Mouse (Mus musculus): Measurements from ENCODE around the gene Gjc1. TPM values are rescaled to one million over a fixed set of nuclear protein-coding genes. Genes with fewer than 3 reads are reported as not detected.

The Gjc1 gene
- polyA plus RNA-seq, 1 experiment from 2014 or later = 54.5 TPM

GRCm38 (mm10) chr11:102819783-102820385, 384 bp upstream of the Gjc1 start:
- peak overlapping the region; percentile 97 for H3K9ac ChIP-seq (replicated peaks; ENCODE audit: low read length)
- ATAC-seq (ENCODE audit: low FRiP score, low TSS enrichment) = 0 out of 2 replicates have a peak, but pooled peaks have one; percentile 65
- WGBS = 3% methylated on average over 14 of the region's 14 CpGs

GRCm38 (mm10) chr11:102818121-102819020, 1.1 kb downstream of the Gjc1 start:
- Histone ChIP-seq H3K27ac (ENCODE audit: low read length) (peak overlapping the region; percentile 99), H3K9me3 (ENCODE audit: low read length) (no peaks in the 10 kb centered on the region), H3K36me3 (ENCODE audit: insufficient read depth, low read length) (no peaks in the 10 kb centered on the region), H3K9ac (replicated peaks; ENCODE audit: low read length) (peak overlapping the region; percentile 97), H3K4me2 (replicated peaks; ENCODE audit: low read depth, low read length) (peak overlapping the region; percentile 88), H3K27me3 (ENCODE audit: insufficient read depth, low read length) (no peaks in the 10 kb centered on the region), H3K4me3 (ENCODE audit: low read length) (peak overlapping the region; percentile 90), H3K4me1 (ENCODE audit: insufficient read depth, low read length) (peaks cover 28% of the 10 kb centered on the region)
- ATAC-seq (ENCODE audit: low FRiP score, low TSS enrichment) = peak; percentile 58
- under 1% methylated on average over 54 of the region's 92 CpGs for WGBS

More at GRCm38 (mm10) chr11:102819783-102820385, 384 bp upstream of the Gjc1 start:
- H3K4me3 ChIP-seq (ENCODE audit: low read length) = peak overlapping the region; percentile 90
- peaks cover 25% of the 10 kb centered on the region for H3K4me1 ChIP-seq (ENCODE audit: insufficient read depth, low read length)
- peak overlapping the region; percentile 99 for H3K27ac ChIP-seq (ENCODE audit: low read length)
- H3K27me3 ChIP-seq (ENCODE audit: insufficient read depth, low read length) = no peaks in the 10 kb centered on the region
- H3K9me3 ChIP-seq (ENCODE audit: low read length) = no peaks in the 10 kb centered on the region
- H3K36me3 ChIP-seq (ENCODE audit: insufficient read depth, low read length) = no peaks in the 10 kb centered on the region
- H3K4me2 ChIP-seq (replicated peaks; ENCODE audit: low read depth, low read length) = peak overlapping the region; percentile 88

GRCm38 (mm10) chr11:102814881-102815280, 4.6 kb downstream of the Gjc1 start:
- H3K4me3 ChIP-seq (ENCODE audit: low read length) = no peak overlapping the region
- H3K4me1 ChIP-seq (ENCODE audit: insufficient read depth, low read length) = peaks cover 31% of the 10 kb centered on the region
- H3K27me3 ChIP-seq (ENCODE audit: insufficient read depth, low read length) = no peaks in the 10 kb centered on the region
- H3K9me3 ChIP-seq (ENCODE audit: low read length) = no peaks in the 10 kb centered on the region
- no peak overlapping the region for H3K27ac ChIP-seq (ENCODE audit: low read length)
- H3K4me2 ChIP-seq (replicated peaks; ENCODE audit: low read depth, low read length) = no peak overlapping the region
- H3K36me3 ChIP-seq (ENCODE audit: insufficient read depth, low read length) = no peaks in the 10 kb centered on the region
- no peak for ATAC-seq (ENCODE audit: low FRiP score, low TSS enrichment)
- H3K9ac ChIP-seq (replicated peaks; ENCODE audit: low read length) = no peak overlapping the region

GRCm38 (mm10) chr11:102810721-102811485, 8.6 kb downstream of the Gjc1 start:
- Histone ChIP-seq H3K4me3 (ENCODE audit: low read length) (no peak overlapping the region), H3K27me3 (ENCODE audit: insufficient read depth, low read length) (no peaks in the 10 kb centered on the region), H3K4me2 (replicated peaks; ENCODE audit: low read depth, low read length) (no peak overlapping the region), H3K9ac (replicated peaks; ENCODE audit: low read length) (no peak overlapping the region), H3K4me1 (ENCODE audit: insufficient read depth, low read length) (peaks cover 20% of the 10 kb centered on the region), H3K36me3 (ENCODE audit: insufficient read depth, low read length) (no peaks in the 10 kb centered on the region), H3K27ac (ENCODE audit: low read length) (no peak overlapping the region), H3K9me3 (ENCODE audit: low read length) (no peaks in the 10 kb centered on the region)
- no peak for ATAC-seq (ENCODE audit: low FRiP score, low TSS enrichment)
- WGBS = 47% methylated on average over 4 of the region's 4 CpGs

- no peak for ATAC-seq (ENCODE audit: low FRiP score, low TSS enrichment)
- no peak overlapping the region for H3K4me3 ChIP-seq (ENCODE audit: low read length)
Observed at GRCm38 (mm10) chr11:102808246-102808645, 11.3 kb downstream of the Gjc1 start.

GRCm38 (mm10) chr11:102803453-102803852, 16.0 kb downstream of the Gjc1 start:
- Histone ChIP-seq H3K9me3 (ENCODE audit: low read length) (no peaks in the 10 kb centered on the region; the same call in 1 of the 2 replicates), H3K4me3 (ENCODE audit: low read length) (no peak overlapping the region), H3K27ac (ENCODE audit: low read length) (no peak overlapping the region), H3K4me1 (ENCODE audit: insufficient read depth, low read length) (peaks cover under 1% of the 10 kb centered on the region; the same call in 1 of the 2 replicates), H3K4me2 (replicated peaks; ENCODE audit: low read depth, low read length) (no peak overlapping the region), H3K36me3 (ENCODE audit: insufficient read depth, low read length) (peaks cover 37% of the 10 kb centered on the region), H3K9ac (replicated peaks; ENCODE audit: low read length) (no peak overlapping the region), H3K27me3 (ENCODE audit: insufficient read depth, low read length) (no peaks in the 10 kb centered on the region)
- WGBS = 43% methylated on average over 5 of the region's 5 CpGs
- no peak for ATAC-seq (ENCODE audit: low FRiP score, low TSS enrichment)

More at GRCm38 (mm10) chr11:102808246-102808645, 11.3 kb downstream of the Gjc1 start:
- peaks cover 14% of the 10 kb centered on the region for H3K4me1 ChIP-seq (ENCODE audit: insufficient read depth, low read length)
- H3K9ac ChIP-seq (replicated peaks; ENCODE audit: low read length) = no peak overlapping the region
- H3K27ac ChIP-seq (ENCODE audit: low read length) = no peak overlapping the region
- WGBS = 80% methylated on average over 5 of the region's 5 CpGs
- H3K36me3 ChIP-seq (ENCODE audit: insufficient read depth, low read length) = peaks cover 9% of the 10 kb centered on the region
- H3K27me3 ChIP-seq (ENCODE audit: insufficient read depth, low read length) = no peaks in the 10 kb centered on the region
- H3K9me3 ChIP-seq (ENCODE audit: low read length) = no peaks in the 10 kb centered on the region; the same call in 1 of the 2 replicates
- no peak overlapping the region for H3K4me2 ChIP-seq (replicated peaks; ENCODE audit: low read depth, low read length)

DNA sequence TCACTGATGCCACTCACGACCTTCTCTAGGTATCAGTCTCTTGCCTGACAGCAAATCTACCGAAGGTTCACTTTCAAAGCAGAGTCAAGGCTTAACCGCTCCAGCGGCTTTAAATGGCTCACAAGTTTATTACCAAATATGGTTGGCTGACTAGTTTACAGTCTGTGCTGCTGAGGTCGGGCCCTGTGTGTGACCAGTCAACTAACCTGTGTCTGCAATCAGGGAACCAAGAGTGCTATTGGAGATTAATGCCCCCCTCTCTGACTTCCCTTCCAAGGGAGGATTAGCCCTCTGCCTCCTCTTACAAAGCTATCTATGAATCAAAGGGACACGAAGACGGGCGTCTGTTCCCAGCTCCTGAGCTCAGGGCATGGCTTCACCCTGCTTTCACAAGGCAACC, 25.3 kb downstream of the Gjc1 start:
- no peak overlapping the region for H3K4me3 ChIP-seq (ENCODE audit: low read length)
- no peaks in the 10 kb centered on the region for H3K27me3 ChIP-seq (ENCODE audit: insufficient read depth, low read length)
- no peak overlapping the region for H3K4me2 ChIP-seq (replicated peaks; ENCODE audit: low read depth, low read length)
- H3K9me3 ChIP-seq (ENCODE audit: low read length) = no peaks in the 10 kb centered on the region
- H3K4me1 ChIP-seq (ENCODE audit: insufficient read depth, low read length) = peaks cover 33% of the 10 kb centered on the region
- peak; percentile 55; the same call in 1 of the 2 replicates for ATAC-seq (ENCODE audit: low FRiP score, low TSS enrichment)
- peaks cover 12% of the 10 kb centered on the region; the same call in 1 of the 2 replicates for H3K36me3 ChIP-seq (ENCODE audit: insufficient read depth, low read length)
- H3K27ac ChIP-seq (ENCODE audit: low read length) = 0 out of 2 replicates have a peak overlapping the region, but pooled peaks have one; percentile 35
- H3K9ac ChIP-seq (replicated peaks; ENCODE audit: low read length) = no peak overlapping the region
- WGBS = 12% methylated on average over 8 of the region's 8 CpGs

- WGBS = 17% methylated on average over 14 of the region's 14 CpGs
- H3K27me3 ChIP-seq (ENCODE audit: insufficient read depth, low read length) = no peaks in the 10 kb centered on the region
- peaks cover 6% of the 10 kb centered on the region; the same call in 1 of the 2 replicates for H3K36me3 ChIP-seq (ENCODE audit: insufficient read depth, low read length)
- no peak for ATAC-seq (ENCODE audit: low FRiP score, low TSS enrichment)
- H3K27ac ChIP-seq (ENCODE audit: low read length) = peak overlapping the region; percentile 5
- no peak overlapping the region for H3K4me2 ChIP-seq (replicated peaks; ENCODE audit: low read depth, low read length)
- H3K4me1 ChIP-seq (ENCODE audit: insufficient read depth, low read length) = peaks cover 33% of the 10 kb centered on the region
- H3K9ac ChIP-seq (replicated peaks; ENCODE audit: low read length) = 0 out of 2 replicates have a peak overlapping the region, but pooled peaks have one; percentile 0
- H3K4me3 ChIP-seq (ENCODE audit: low read length) = no peak overlapping the region
- H3K9me3 ChIP-seq (ENCODE audit: low read length) = no peaks in the 10 kb centered on the region
Observed at GRCm38 (mm10) chr11:102791682-102792445, 27.6 kb downstream of the Gjc1 start.

DNA sequence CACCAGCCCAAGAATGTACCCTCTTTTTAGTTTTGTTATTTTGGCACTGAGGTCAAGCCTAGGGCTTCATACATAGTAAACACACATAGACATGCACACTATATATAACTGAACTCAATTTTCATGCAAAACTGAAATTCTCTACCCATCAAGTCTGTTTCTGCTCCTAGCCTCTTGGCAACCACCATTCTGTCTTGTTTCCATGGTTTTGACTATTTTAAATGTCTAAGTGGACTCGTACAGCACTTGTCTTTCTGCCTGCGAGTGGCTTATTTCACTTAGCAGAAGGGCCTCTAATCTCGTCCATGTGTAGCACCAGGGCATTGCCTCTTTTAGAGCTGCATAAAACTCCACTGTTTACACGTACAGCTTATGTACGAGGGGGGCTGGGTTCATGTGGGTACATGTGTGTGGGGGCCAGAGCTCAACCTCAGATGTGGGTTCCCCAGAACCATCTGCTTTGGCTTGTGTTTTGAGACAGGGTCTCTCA, 31.8 kb downstream of the Gjc1 start:
- Histone ChIP-seq H3K36me3 (ENCODE audit: insufficient read depth, low read length) (no peaks in the 10 kb centered on the region), H3K4me1 (ENCODE audit: insufficient read depth, low read length) (peaks cover 15% of the 10 kb centered on the region), H3K4me3 (ENCODE audit: low read length) (no peak overlapping the region), H3K9ac (replicated peaks; ENCODE audit: low read length) (no peak overlapping the region), H3K27me3 (ENCODE audit: insufficient read depth, low read length) (no peaks in the 10 kb centered on the region), H3K4me2 (replicated peaks; ENCODE audit: low read depth, low read length) (no peak overlapping the region), H3K27ac (ENCODE audit: low read length) (no peak overlapping the region), H3K9me3 (ENCODE audit: low read length) (no peaks in the 10 kb centered on the region)
- no peak for ATAC-seq (ENCODE audit: low FRiP score, low TSS enrichment)
- 85% methylated on average over 5 of the region's 5 CpGs for WGBS

Data from kidney, embryonic 16.5 days (tissue).